Mouse (Mus musculus): Measurements from ENCODE around the gene Plpp1. TPM values are rescaled to one million over a fixed set of nuclear protein-coding genes. Genes with fewer than 3 reads are reported as not detected.
A peak's percentile ranks its signal among the peaks of the same experiment; 100 is the strongest.

Plpp1 gene
- total RNA-seq, 2 experiments from 2014 or later: 25.7 to 27.7 TPM

DNA sequence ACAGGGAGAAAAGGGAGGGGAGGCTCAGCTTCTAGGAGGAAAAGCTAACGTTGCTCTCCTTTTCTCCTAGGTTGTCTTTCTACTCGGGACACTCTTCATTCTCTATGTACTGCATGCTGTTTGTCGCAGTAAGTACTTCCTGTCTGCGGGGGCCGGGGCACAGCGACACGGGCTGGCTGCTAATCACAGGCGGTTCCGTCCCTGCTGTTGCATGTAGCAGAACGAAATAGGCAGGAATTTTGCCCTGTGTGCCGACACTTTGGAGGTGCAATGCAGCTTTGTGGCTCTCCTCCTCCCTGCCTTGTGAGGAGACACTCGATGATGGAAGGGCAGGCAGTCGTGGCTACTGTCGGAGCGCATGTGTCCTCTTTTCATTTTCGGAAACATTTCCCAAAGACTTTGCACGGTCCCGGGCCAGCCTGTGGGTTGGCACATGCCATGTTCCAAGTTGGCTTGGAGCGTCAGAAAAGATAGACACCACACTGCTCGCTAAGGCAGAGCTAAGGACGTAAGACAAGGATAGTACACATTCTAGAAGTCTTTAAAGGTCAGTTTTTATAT is 59.1 kb downstream of the Plpp1 start:
- peak in 1 of 2 experiments; percentile 15 for DNase-seq (ENCODE audit: low spot score in 2 of 2)

DNA sequence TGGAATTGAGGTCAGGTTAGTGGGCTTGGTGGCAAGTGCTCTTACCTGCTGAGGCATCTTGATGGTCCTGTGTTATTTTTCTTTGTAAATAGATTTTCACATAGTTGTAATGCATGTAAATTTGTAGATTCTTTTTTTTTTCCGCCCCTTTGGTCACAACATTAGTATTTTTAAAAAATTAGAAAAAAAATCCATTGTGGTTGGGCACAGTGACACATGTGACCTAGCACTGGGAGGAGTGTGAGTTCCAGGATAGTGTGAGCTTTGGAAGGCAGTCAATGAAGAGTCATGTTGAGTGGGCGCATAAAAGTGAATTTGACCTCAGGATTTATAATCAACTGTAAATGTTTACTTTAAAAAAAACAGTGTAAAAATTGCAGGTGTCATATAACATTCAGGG is 59.8 kb downstream of the Plpp1 start:
- DNase-seq (ENCODE audit: low spot score in 2 of 2): no peak

DNA sequence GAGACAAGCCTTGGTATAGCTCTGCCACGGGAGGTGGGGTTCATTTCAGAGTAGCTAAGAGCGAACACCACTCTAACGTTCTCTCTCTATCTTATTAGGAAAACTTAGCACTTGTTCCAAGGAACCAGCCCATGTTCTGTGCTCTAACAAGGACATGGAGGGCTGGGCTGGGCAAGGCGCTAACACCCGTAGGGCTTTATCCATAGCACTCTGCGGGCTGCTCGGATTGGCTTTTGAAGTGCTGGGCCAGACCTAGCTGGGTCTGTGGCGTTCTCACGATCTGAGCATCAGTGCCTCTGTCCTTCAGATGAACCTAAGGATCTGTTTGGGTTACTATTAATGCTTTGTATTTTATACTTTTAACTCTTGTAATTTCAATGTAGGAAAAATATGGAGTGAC is 60.3 kb downstream of the Plpp1 start:
- DNase-seq (ENCODE audit: low spot score in 2 of 2): no peak

DNA sequence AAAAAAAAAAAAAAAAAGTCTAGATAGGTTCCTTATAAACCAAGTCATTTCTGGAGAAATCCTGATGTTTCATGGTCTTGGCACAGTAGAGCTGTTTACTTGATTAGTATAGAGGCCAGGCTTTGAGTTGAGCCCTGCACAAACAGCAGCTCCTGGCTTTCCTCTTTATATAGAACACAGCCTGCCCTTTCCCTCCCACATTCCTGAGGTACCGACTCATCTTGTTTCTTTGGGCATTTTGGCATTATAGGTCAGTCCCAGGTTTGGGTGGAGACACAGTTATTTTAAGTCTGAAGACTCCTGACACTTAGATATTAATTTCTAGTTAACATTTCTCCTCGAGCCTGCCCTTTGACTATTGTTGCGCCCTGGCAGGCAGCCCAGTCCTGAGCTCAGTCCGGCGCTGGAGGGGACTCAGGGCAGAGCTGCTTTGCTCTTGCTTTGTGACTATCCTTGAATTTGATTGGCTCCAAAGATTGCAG is 61.3 kb downstream of the Plpp1 start:
- DNase-seq (ENCODE audit: low spot score in 2 of 2): no peak

DNA sequence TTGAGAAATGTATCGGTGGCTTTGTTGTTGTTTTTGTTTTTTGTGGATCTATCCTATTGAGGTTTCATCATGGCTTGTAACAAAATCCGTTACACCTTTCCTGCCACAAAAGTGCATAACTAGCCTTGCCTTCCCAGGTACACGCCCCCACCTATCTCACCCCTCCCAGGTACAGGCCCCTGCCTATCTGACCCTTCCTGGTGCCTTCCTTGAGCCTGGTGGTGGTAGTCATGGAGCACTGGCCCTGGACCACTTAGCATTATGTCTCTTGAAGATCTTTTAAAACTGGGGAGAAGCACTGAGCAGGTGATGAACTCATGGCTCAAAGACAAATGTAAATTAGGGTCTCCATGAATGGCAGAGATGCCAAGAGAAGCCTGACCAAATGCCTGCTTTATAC is 61.8 kb downstream of the Plpp1 start:
- no peak for DNase-seq (ENCODE audit: low spot score in 2 of 2)

DNA sequence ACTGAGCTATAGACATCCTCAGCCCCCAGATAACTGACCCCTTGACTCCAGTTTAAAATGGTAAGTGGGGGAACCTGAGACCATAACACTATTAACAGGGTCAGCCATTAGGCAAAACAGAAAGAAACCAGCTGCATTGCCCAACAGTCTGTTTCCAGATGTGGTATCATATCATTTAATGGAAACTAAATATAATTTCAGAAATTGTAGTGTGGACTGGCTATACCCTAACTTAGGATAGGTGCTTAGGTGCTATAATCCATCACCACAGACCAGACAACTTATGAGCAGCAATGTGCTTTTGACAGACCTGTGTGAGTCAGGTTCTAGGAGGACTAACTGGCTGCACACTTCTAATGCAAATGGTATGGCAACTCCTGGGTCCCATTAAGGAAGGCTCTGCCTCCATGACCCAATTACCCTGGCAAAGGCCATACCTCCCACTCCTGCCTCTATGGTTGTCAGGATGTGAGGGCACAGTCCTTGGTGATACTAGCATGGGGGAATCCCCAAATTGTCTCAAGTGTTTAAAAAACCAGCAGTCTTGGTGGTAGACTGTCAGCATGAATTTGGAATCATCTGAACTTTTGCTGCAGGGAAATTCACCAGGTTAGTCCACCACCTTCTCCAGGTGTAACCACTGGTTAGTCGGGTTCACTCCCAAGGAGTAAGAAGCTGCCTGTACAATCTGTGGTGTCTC is 62.5 kb downstream of the Plpp1 start:
- no peak for DNase-seq (ENCODE audit: low spot score in 2 of 2)

DNA sequence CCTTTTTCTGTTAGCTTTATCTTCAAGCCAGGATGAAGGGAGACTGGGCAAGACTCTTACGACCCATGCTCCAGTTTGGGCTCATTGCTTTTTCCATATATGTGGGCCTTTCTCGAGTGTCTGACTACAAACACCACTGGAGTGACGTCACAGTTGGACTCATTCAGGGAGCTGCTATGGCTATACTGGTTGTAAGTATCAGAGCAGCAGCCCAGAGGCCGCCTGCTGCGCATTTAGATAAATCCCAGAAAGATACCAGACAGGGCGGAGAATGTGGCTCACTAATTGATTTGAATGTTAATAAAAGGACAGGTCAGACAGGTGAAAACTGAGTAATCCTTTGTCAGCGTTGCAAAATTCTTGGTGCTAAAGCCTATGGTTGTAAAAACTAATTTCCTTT is 66.2 kb downstream of the Plpp1 start:
- no peak for DNase-seq (ENCODE audit: low spot score in 2 of 2)

DNA sequence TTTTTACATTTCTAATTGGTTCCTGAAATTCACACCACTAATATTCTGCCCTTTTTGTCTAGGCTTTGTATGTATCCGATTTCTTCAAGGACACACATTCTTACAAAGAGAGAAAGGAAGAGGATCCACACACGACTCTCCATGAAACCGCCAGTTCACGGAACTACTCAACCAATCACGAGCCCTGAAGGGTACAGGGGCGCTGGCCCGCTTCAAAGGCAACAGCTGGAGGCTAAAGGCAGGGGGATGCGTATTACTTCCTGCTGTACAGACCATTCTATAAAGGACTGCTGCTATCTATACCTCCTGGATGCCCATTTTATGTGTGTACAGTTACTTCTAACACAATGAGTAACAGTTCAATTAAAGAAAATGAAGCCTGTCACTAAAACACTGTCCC is 66.8 kb downstream of the Plpp1 start:
- no peak for DNase-seq (ENCODE audit: low spot score in 2 of 2)

DNA sequence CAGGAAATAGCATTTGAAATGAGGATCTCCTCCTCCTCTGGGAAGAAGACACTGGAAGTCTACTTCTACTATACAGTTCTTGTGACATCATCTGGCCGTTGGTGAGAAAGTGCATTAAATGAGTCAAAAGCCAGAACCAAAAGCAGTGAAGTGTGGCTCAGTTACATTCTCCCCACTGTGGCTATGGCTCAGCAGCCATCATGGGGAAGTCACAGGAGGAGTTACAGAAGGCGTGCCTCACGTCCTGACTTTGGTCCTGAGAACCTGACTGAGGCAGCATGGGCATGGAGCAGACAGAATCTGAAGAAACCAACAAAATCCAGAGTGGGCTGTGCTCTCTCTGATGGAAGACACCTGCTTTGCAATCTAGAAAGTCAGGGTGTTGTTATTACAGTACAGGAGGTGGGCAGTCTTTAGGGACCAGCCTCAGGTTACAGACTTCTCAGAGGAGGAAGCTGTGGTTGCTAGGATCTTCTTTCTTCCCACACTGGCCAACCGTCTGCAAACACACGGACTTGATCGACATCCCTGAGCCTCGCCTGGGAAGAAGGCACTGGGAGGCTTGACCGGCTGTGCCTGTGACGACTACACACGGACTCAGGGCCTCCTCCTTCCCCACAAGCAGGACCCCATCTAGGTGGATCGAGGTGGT is 69.6 kb downstream of the Plpp1 start:
- no peak for DNase-seq (ENCODE audit: low spot score in 2 of 2)

DNA sequence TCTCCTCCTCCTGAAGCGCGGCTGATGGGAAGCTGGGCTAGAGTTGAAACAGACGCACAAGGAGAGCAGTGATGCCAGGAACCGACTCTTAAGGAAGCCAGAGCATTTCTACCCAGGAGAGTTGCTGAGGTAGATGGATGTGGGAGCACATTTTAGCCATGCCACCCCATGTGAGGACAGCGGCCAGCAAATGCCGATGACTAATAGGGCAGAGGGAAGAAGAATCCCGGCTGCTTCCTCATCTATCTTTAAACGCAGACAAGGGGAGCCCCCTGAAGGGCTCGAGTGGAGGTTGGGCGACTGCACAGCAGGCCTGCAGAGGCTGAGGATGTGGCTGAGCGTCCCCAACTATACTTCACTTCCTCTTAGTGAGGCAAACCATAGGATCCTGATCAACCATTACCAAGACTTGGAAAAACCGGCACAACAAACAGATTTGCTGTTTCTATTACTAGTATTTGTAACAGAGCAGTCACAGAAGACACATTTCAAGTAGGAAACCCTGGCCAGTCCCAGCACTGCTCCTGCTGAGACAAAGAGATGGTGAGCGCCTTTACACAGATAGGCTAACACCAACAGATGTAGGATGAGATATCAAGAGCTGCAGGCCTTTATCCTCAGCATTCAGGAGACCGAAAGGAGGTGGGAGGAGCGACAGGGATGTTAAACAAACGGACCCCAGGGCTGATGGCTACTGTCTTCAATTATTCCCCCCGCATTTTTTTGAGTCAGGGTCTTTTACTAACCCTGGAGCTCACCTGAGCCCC is 71.1 kb downstream of the Plpp1 start:
- no peak for DNase-seq (ENCODE audit: low spot score in 2 of 2)

DNA sequence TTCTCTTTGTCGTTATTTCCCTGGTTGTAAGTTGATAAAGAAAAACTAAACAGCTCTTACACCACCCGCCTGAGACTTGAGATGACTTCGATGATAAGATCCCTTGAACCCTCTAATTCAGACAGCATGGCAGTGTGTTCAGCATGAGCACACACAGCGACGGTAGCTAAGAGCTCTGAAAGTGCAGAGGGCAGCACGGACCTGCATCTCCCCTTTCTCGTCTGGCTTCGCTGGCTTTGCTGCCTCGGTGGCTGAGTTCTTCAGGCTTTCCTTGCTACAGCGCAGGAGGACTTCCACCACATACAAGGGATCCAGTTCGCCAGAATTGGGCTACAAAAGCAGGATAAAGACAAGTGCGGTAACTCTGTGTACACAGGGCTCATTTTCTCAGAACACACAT is 86.6 kb downstream of the Plpp1 start:
- no peak for DNase-seq (ENCODE audit: low spot score in 2 of 2)

DNA sequence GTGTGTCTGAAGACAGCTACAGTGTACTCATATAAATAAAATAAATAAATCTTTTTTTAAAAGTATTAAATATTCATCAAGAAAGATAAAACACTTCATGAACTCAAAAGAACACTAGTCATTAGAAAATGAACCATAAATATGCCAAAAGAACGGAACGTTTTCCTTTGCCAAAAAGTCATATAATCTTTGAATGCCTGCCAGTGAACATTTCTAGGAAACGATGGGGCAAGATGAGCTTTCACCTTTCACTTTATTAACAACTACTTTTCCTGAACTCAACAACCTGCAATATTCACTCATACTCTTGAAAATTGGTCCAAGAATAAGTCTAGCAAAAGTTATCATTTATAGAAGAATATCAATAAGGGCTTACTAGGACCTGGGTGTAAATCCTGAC is 101.6 kb downstream of the Plpp1 start:
- DNase-seq (ENCODE audit: low spot score in 2 of 2): no peak

DNA sequence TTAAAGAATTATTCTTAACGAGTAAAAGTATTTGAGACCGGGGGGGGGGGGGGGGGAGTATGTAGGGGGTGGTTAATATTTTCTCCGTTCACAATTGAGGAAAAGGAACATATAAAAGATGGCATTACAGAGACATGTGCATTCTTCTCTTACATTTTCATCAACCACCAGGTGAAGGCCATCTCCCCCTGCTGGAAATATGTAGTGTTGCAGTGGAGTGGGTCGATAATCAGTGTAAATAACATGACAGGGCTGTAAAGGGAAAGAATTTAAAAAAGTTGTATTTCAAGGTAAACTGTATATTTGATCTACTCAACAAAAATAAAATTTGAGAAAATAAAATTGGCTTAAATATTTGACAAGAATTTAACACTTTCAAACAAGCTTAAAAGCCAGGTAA is 109.1 kb downstream of the Plpp1 start:
- peak in 1 of 2 experiments; percentile 56 for DNase-seq (ENCODE audit: low spot score in 2 of 2)

DNA sequence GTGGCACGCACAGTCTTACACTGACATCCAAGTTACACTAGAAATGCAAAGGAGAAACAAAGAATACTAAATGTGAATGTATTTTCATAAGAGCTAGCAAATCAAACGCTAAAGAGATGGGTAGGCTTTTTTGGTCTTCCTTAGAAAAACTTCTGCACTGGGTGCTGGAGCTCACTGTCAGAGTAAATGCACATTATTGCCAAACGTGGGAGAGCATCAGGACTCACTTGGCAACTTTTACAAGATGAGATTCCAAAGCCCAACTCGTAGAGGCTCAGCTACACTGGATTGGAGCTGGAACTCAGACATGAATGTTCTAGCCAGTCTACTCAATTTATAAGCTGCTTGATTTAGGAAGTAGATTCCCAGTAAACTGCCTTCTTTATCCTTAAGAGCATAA is 109.8 kb downstream of the Plpp1 start:
- DNase-seq (ENCODE audit: low spot score in 2 of 2): peak in 1 of 2 experiments; percentile 20

Other genes with a start within 250 kb of the Plpp1 start
- gene Il31ra, start 206.4 kb upstream of the Plpp1 start, total RNA-seq (2021): under 1 TPM in 1 of 2 experiments, not detected in 1; 0.38 TPM
- 1 to 10 TPM; 1.6 to 2.0 TPM for gene Ddx4, start 148.3 kb upstream of the Plpp1 start, total RNA-seq (2021)
- 10 to 100 TPM; 24.9 to 26.0 TPM for gene Slc38a9, start 140.0 kb upstream of the Plpp1 start, total RNA-seq (2021)
- 10 to 100 TPM; 45.4 to 47.2 TPM for gene Mtrex, start 126.6 kb downstream of the Plpp1 start, total RNA-seq (2021)
- gene Dhx29, start 126.7 kb downstream of the Plpp1 start, total RNA-seq (2021): 10 to 100 TPM; 25.2 to 26.4 TPM
- gene Ccno, start 187.0 kb downstream of the Plpp1 start, total RNA-seq (2021): 1 to 10 TPM; 4.8 to 5.3 TPM
- gene Mcidas, start 193.1 kb downstream of the Plpp1 start, total RNA-seq (2021): under 1 TPM; 0.36 to 0.52 TPM
- gene Cdc20b, start 234.3 kb downstream of the Plpp1 start, total RNA-seq (2021): not detected
- 1 to 10 TPM; 3.9 to 5.0 TPM for gene Gpx8, start 245.6 kb downstream of the Plpp1 start, total RNA-seq (2021)

Measured in layer of hippocampus, adult 18-20 months (tissue).